Mouse (Mus musculus) lung, adult 2 months (tissue): ENCODE data around the gene Rnf207. TPM values are rescaled to one million over a fixed set of nuclear protein-coding genes. Genes with fewer than 3 reads are reported as not detected.

Experiments
- DNase-seq: peaks from one replicate; pipeline ENCODE4 v3.0.0; 2022
- H3K4me1 ChIP-seq: fragments of 200-500 bp; 2 replicates; pipeline ENCODE4 v1.6.1; 2011; ENCODE audit warnings: low read length; ENCODE audit not compliant: control insufficient read depth, insufficient read depth
- H3K4me3 ChIP-seq: fragments of 200-500 bp; replicated peaks from 2 replicates; pipeline ENCODE3; 2011; ENCODE audit warnings: low read depth, mild to moderate bottlenecking, control low read depth, low read length; ENCODE audit errors: extremely low read depth
- CTCF ChIP-seq: fragments of 200-500 bp; IDR thresholded peaks from 2 replicates; pipeline ENCODE4 v1.5.1; 2011; ENCODE audit warnings: mild to moderate bottlenecking, low read length, control low read depth; ENCODE audit not compliant: insufficient read depth
- POLR2A ChIP-seq: fragments of 200-500 bp; IDR thresholded peaks from 2 replicates; pipeline ENCODE4 v1.6.1; 2011; ENCODE audit warnings: low read depth, mild to moderate bottlenecking, control low read depth, low read length, borderline replicate concordance; ENCODE audit errors: extremely low read depth
- WGBS: fragments of 180-500 bp; shearing (Covaris S2); methylation state at CpG from one replicate; pipeline ENCODE4 v1.1.7; 2018; 5-methylcytosine and 5-hydroxymethylcytosine counted together
- polyA plus RNA-seq: library from polyadenylated mRNA; depleted of rRNA; stranded (reverse); fragments of >200 nt; gene quantifications from 2 replicates; pipeline ENCODE4 v1.2.3, GENCODE M21; 2012; rRNA removed

The Rnf207 gene
- polyA plus RNA-seq: 5.8 and 5.9 TPM in 2 replicates

- peak within 1 kb of the TSS; percentile 1 for H3K4me3 ChIP-seq
Measured at GRCm38 (mm10) chr4:152318517-152319234, at the start of gene Rnf207. Rnf207 (minus strand) TSS chr4:152318993.

DNA sequence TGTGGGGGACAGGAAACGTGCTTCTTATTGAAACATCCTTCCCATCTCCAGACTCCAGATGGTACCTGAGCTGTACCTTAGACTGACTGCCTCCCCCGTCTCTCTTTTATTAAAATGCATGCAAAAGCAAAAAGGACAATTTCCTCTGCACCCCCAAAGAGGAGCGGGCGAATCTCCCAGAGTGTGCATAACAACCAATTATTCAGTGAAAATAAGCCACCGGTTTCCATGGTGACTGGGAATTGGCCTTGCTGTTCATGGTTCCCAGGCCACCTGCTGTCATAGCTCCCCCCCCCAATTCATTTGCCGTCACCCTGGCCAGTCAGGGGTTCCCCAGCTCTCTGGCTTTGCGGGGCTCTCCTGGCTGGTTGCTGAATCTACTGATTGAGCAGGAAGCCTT is 46.4 kb upstream of the Rnf207 start:
- 0 out of 2 replicates have a peak, but pooled peaks cover 3% of the 10 kb centered on the region for H3K4me1 ChIP-seq
- H3K4me3 ChIP-seq: no peak overlapping the region
- 66% methylated on average over 7 of the region's 7 CpGs for WGBS
- DNase-seq: no peak
- TF ChIP-seq POLR2A (no peak), CTCF (no peak)

More at GRCm38 (mm10) chr4:152318517-152319234, at the start of gene Rnf207:
- 5% methylated on average over 26 of the region's 26 CpGs for WGBS
- TF ChIP-seq POLR2A: no peak
- TF ChIP-seq CTCF: peak; percentile 43
- peaks cover 2% of the 10 kb centered on the region; the same call in 1 of the 2 replicates for H3K4me1 ChIP-seq
- DNase-seq: peak; percentile 47

GRCm38 (mm10) chr4:152362180-152362579 is 43.4 kb upstream of the Rnf207 start:
- Histone ChIP-seq H3K4me1 (0 out of 2 replicates have a peak, but pooled peaks cover 3% of the 10 kb centered on the region), H3K4me3 (no peak overlapping the region)
- no peak for TF ChIP-seq POLR2A
- TF ChIP-seq CTCF: no peak
- DNase-seq: no peak
- WGBS: 30% methylated on average over 9 of the region's 9 CpGs

DNA sequence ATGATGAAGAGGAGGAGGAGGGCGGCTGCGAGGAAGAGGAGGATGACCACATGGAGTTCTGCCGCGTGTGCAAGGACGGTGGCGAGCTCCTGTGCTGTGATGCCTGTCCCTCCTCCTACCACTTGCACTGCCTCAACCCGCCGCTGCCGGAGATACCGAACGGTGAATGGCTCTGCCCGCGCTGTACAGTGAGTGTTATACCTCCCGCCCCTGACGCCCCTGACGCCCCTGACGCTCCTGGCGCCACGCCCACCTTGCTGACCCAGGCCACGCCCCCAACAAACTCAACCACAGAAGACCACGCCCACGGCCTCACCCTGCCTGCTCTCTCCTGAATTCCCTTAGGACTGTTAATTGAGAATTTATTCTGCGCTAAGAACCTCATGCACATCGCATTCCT is 42.1 kb upstream of the Rnf207 start:
- Histone ChIP-seq H3K4me1 (0 out of 2 replicates have a peak, but pooled peaks cover 3% of the 10 kb centered on the region), H3K4me3 (no peak overlapping the region)
- WGBS: 3% methylated on average over 24 of the region's 24 CpGs
- no peak for TF ChIP-seq POLR2A
- TF ChIP-seq CTCF: no peak
- DNase-seq: no peak

- DNase-seq: no peak
- TF ChIP-seq POLR2A: no peak
- no peak for TF ChIP-seq CTCF
- 5% methylated on average over 11 of the region's 11 CpGs for WGBS
- Histone ChIP-seq H3K4me1 (0 out of 2 replicates have a peak, but pooled peaks cover 3% of the 10 kb centered on the region), H3K4me3 (no peak overlapping the region)
Measured at GRCm38 (mm10) chr4:152359700-152360099, 40.9 kb upstream of the Rnf207 start.

- no peak overlapping the region for H3K4me3 ChIP-seq
- no peak for DNase-seq
- 74% methylated on average over 7 of the region's 7 CpGs for WGBS
Measured at GRCm38 (mm10) chr4:152355672-152356071, 36.9 kb upstream of the Rnf207 start.

DNA sequence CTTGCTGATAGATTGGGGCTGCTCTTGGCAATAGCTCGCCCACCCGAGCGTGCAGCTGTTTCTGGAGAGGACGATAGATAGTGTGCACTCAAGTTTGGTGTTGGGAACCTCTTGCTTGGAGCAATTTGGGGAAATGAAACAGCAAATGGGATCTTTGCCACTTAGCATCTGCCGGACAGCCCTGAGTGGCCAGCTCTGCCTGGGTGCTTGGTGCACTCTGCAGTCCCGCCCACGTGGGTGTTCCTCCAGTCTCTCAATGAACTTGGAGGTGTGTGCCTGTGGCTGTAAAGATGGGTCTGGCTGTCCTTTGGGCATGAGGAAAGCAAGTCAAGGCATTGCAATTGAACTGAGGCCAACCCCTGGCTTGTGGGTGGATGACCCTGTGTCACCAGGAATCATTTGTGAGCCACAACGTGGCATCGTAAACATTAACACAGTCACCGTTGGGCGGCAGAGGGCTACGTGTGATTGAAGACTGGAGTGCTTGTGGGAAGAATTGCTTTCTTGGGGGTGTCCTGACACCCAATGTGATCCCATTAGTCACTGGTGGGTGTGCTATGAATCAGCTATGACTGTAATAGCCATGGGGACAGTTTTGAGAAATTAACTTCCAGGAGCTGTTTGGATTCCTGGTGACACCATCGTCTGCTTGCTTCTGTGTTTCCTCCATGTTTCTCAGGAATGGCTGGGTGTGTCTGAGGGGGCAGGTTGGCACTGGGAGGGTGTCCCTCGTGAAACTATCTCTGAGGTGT is 35.3 kb upstream of the Rnf207 start:
- TF ChIP-seq POLR2A (no peak), CTCF (no peak)
- DNase-seq: no peak
- 64% methylated on average over 14 of the region's 14 CpGs for WGBS
- Histone ChIP-seq H3K4me1 (no peaks in the 10 kb centered on the region), H3K4me3 (no peak overlapping the region)

More at GRCm38 (mm10) chr4:152355672-152356071, 36.9 kb upstream of the Rnf207 start:
- TF ChIP-seq POLR2A: no peak
- TF ChIP-seq CTCF: no peak
- no peaks in the 10 kb centered on the region for H3K4me1 ChIP-seq

GRCm38 (mm10) chr4:152351422-152352305 is 32.9 kb upstream of the Rnf207 start:
- no peak overlapping the region for H3K4me3 ChIP-seq
- TF ChIP-seq POLR2A (0 out of 2 replicates have a peak, but pooled peaks have one; percentile 2), CTCF (no peak)
- H3K4me1 ChIP-seq: no peaks in the 10 kb centered on the region
- DNase-seq: no peak
- WGBS: 15% methylated on average over 14 of the region's 14 CpGs
